Mouse (Mus musculus): ENCODE results near the gene Slc16a14. TPM values are rescaled to one million over a fixed set of nuclear protein-coding genes. Genes with fewer than 3 reads are reported as not detected.

The Slc16a14 gene
- polyA plus RNA-seq, 1 experiment from 2014 or later, result 0.09 TPM

DNA sequence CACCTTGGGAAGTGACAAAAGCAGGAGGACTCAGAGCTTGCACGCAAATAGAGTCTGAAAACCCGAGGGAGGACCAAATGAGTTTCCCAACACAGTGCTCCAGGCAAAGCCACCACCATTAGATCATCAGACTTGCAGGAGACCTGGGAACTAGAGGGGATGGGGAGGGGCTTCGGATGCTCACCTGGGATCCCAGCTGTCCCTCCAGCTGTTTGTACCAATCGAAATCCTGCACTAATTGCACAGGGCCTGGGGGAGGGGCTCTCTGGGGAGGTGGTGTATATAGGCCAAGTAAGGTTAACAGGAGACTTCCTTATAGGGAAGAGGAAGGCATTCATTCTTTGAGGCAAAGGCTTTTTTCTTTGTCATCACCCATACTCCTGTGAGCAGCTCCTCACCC is 66.1 kb downstream of the Slc16a14 start:
- no peaks in the 10 kb centered on the region for H3K9me3 ChIP-seq (replicated peaks; ENCODE audit: control insufficient read depth, low read length)
- no peak overlapping the region for H3K4me2 ChIP-seq
- peaks cover 3% of the 10 kb centered on the region; the same call in 1 of the 2 replicates for H3K4me1 ChIP-seq (ENCODE audit: control insufficient read depth, insufficient read depth, low read length)
- WGBS (ENCODE audit: insufficient replicate concordance), result 63% methylated on average over 4 of the region's 4 CpGs
- no peaks in the 10 kb centered on the region for H3K27me3 ChIP-seq (ENCODE audit: control insufficient read depth, insufficient read depth, low read length)
- ATAC-seq (replicated peaks; ENCODE audit: insufficient number of reproducible peaks, low FRiP score, low TSS enrichment), result no peak
- no peaks in the 10 kb centered on the region for H3K36me3 ChIP-seq (ENCODE audit: control insufficient read depth, insufficient read depth, low read length)
- H3K4me3 ChIP-seq (ENCODE audit: low read depth, low read length), result no peak overlapping the region
- no peak overlapping the region for H3K9ac ChIP-seq (ENCODE audit: low read depth, low read length)
- no peak overlapping the region for H3K27ac ChIP-seq (ENCODE audit: low read depth, low read length)

DNA sequence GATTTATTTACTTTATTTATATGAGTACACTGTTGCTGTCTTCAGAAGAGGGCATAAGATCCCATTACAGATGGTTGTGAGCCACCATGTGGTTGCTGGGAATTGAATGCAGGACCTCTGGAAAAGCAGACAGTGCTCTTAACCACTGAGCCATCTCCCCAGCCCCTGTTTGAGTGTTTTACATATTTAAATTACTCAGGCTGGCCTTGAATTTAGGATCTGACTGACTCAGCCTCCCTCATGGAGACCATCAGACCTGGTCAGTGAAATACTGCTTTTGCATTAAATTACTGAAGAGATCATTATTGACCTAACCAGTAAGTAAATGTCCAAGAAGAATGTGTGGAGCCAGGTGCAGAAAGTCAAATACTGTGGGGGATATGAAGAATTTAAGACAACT is 66.6 kb downstream of the Slc16a14 start:
- no peak for ATAC-seq (replicated peaks; ENCODE audit: insufficient number of reproducible peaks, low FRiP score, low TSS enrichment)
- Histone ChIP-seq H3K27ac (ENCODE audit: low read depth, low read length) (no peak overlapping the region), H3K9ac (ENCODE audit: low read depth, low read length) (no peak overlapping the region)

DNA sequence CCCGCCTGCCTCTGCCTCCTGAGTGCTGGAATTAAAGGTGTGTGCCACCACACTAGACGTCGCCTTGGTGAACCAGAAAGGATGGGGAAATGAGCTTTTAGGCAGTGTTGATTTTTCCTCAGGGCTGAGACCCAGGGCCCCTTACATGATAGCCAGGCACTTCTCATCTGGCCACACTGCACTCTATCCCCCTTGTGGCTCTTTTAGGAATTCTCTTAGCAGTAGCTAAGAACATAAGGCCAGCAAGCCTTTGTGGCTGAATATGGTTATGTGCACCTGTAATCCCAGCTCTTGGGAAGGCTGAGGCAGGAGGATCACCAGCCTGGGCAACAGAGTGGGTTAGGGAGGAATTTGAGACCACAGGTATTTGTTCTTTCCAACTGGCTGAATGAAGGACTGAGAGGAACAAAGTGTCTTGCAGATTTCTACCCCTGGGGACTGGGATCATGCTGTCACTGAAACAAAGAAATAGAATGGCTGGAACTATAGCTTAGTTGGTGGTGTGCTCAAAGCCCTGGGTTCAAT is 68.2 kb downstream of the Slc16a14 start:
- peaks cover 3% of the 10 kb centered on the region; the same call in 1 of the 2 replicates for H3K4me1 ChIP-seq (ENCODE audit: control insufficient read depth, insufficient read depth, low read length)
- no peaks in the 10 kb centered on the region for H3K27me3 ChIP-seq (ENCODE audit: control insufficient read depth, insufficient read depth, low read length)
- no peaks in the 10 kb centered on the region for H3K9me3 ChIP-seq (replicated peaks; ENCODE audit: control insufficient read depth, low read length)
- no peak overlapping the region for H3K9ac ChIP-seq (ENCODE audit: low read depth, low read length)
- no peak overlapping the region for H3K27ac ChIP-seq (ENCODE audit: low read depth, low read length)
- no peak overlapping the region for H3K4me2 ChIP-seq
- no peak overlapping the region for H3K4me3 ChIP-seq (ENCODE audit: low read depth, low read length)
- 87% methylated on average over 3 of the region's 3 CpGs for WGBS (ENCODE audit: insufficient replicate concordance)
- ATAC-seq (replicated peaks; ENCODE audit: insufficient number of reproducible peaks, low FRiP score, low TSS enrichment), result no peak
- no peaks in the 10 kb centered on the region for H3K36me3 ChIP-seq (ENCODE audit: control insufficient read depth, insufficient read depth, low read length)

More for the DNA sequence above, 66.6 kb downstream of the Slc16a14 start:
- no peak overlapping the region for H3K4me2 ChIP-seq
- peaks cover 3% of the 10 kb centered on the region; the same call in 1 of the 2 replicates for H3K4me1 ChIP-seq (ENCODE audit: control insufficient read depth, insufficient read depth, low read length)
- H3K4me3 ChIP-seq (ENCODE audit: low read depth, low read length), result no peak overlapping the region
- H3K36me3 ChIP-seq (ENCODE audit: control insufficient read depth, insufficient read depth, low read length), result no peaks in the 10 kb centered on the region
- H3K9me3 ChIP-seq (replicated peaks; ENCODE audit: control insufficient read depth, low read length), result no peaks in the 10 kb centered on the region
- H3K27me3 ChIP-seq (ENCODE audit: control insufficient read depth, insufficient read depth, low read length), result no peaks in the 10 kb centered on the region

DNA sequence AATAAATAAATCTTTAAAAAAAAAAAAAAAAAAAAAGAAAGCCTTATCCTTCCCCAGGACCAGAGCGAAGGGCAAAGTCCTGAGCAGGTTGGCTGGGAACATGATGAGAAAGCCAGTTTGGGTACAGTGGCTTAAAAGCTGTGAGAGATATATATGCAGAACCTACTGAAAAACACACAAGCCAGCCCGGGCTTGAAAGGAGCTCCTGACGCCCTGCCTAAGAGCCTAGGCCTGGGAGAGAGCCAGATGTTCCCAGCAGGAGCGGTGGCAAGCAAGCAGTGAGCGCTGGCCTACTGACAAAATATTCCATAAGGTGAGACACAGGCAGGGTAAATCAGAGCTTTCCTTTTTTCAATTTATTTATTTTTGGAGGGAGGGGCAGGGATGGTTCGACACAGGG is 68.7 kb downstream of the Slc16a14 start:
- Histone ChIP-seq H3K4me1 (ENCODE audit: control insufficient read depth, insufficient read depth, low read length) (peaks cover 3% of the 10 kb centered on the region; the same call in 1 of the 2 replicates), H3K9ac (ENCODE audit: low read depth, low read length) (no peak overlapping the region), H3K4me3 (ENCODE audit: low read depth, low read length) (no peak overlapping the region), H3K4me2 (no peak overlapping the region), H3K9me3 (replicated peaks; ENCODE audit: control insufficient read depth, low read length) (no peaks in the 10 kb centered on the region), H3K27ac (ENCODE audit: low read depth, low read length) (no peak overlapping the region), H3K27me3 (ENCODE audit: control insufficient read depth, insufficient read depth, low read length) (no peaks in the 10 kb centered on the region), H3K36me3 (ENCODE audit: control insufficient read depth, insufficient read depth, low read length) (no peaks in the 10 kb centered on the region)
- no peak for ATAC-seq (replicated peaks; ENCODE audit: insufficient number of reproducible peaks, low FRiP score, low TSS enrichment)
- 86% methylated on average over 6 of the region's 6 CpGs for WGBS (ENCODE audit: insufficient replicate concordance)

DNA sequence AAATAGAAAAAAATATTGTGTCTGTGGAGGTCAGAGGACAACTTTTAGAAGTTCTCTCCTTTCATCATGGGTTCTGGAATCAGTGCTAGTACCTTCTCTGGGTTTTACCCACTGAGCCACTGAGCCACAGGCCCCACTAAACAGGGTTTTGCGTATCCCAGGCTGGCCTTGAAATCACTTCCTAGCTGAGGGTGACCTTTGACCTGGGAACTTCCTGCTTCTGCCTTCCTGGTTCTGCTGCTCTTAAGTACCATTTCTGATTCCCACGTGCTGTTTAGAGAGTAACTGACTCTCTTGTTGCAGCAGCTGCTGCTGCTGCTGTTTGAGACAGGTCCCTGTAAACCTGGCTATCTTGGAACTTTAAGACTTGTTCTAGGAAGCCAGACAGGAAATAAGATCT is 70.3 kb downstream of the Slc16a14 start:
- 50% methylated on average over 2 of the region's 2 CpGs for WGBS (ENCODE audit: insufficient replicate concordance)
- Histone ChIP-seq H3K4me1 (ENCODE audit: control insufficient read depth, insufficient read depth, low read length) (peaks cover 3% of the 10 kb centered on the region; the same call in 1 of the 2 replicates), H3K4me3 (ENCODE audit: low read depth, low read length) (no peak overlapping the region), H3K9ac (ENCODE audit: low read depth, low read length) (no peak overlapping the region), H3K9me3 (replicated peaks; ENCODE audit: control insufficient read depth, low read length) (no peaks in the 10 kb centered on the region), H3K36me3 (ENCODE audit: control insufficient read depth, insufficient read depth, low read length) (no peaks in the 10 kb centered on the region), H3K27me3 (ENCODE audit: control insufficient read depth, insufficient read depth, low read length) (no peaks in the 10 kb centered on the region), H3K4me2 (no peak overlapping the region), H3K27ac (ENCODE audit: low read depth, low read length) (no peak overlapping the region)
- ATAC-seq (replicated peaks; ENCODE audit: insufficient number of reproducible peaks, low FRiP score, low TSS enrichment), result no peak

DNA sequence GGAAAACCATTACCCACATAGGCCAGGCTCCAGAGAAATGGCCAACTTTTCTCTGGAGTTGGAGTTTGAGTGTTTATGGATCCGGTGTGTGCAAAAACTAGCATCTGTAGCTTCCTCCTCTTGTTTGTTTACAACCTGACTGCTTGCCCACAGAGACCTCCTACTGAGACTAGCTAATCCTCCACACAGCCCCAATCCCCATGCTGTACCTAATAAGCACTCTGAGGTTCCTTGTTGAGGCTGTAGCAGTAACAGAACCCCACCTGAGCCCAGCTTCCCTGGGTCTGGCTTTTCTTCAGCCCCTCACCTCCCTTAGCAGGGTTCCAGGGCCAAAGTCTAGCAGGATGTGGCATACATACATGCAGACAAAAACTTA is 73.7 kb downstream of the Slc16a14 start:
- H3K27ac ChIP-seq (ENCODE audit: low read depth, low read length), result no peak overlapping the region
- 72% methylated on average over 1 of the region's 1 CpGs for WGBS (ENCODE audit: insufficient replicate concordance)
- H3K4me3 ChIP-seq (ENCODE audit: low read depth, low read length), result no peak overlapping the region
- H3K36me3 ChIP-seq (ENCODE audit: control insufficient read depth, insufficient read depth, low read length), result no peaks in the 10 kb centered on the region
- no peaks in the 10 kb centered on the region for H3K9me3 ChIP-seq (replicated peaks; ENCODE audit: control insufficient read depth, low read length)
- ATAC-seq (replicated peaks; ENCODE audit: insufficient number of reproducible peaks, low FRiP score, low TSS enrichment), result no peak
- no peak overlapping the region for H3K4me2 ChIP-seq
- no peaks in the 10 kb centered on the region for H3K4me1 ChIP-seq (ENCODE audit: control insufficient read depth, insufficient read depth, low read length)
- H3K9ac ChIP-seq (ENCODE audit: low read depth, low read length), result no peak overlapping the region
- H3K27me3 ChIP-seq (ENCODE audit: control insufficient read depth, insufficient read depth, low read length), result no peaks in the 10 kb centered on the region

DNA sequence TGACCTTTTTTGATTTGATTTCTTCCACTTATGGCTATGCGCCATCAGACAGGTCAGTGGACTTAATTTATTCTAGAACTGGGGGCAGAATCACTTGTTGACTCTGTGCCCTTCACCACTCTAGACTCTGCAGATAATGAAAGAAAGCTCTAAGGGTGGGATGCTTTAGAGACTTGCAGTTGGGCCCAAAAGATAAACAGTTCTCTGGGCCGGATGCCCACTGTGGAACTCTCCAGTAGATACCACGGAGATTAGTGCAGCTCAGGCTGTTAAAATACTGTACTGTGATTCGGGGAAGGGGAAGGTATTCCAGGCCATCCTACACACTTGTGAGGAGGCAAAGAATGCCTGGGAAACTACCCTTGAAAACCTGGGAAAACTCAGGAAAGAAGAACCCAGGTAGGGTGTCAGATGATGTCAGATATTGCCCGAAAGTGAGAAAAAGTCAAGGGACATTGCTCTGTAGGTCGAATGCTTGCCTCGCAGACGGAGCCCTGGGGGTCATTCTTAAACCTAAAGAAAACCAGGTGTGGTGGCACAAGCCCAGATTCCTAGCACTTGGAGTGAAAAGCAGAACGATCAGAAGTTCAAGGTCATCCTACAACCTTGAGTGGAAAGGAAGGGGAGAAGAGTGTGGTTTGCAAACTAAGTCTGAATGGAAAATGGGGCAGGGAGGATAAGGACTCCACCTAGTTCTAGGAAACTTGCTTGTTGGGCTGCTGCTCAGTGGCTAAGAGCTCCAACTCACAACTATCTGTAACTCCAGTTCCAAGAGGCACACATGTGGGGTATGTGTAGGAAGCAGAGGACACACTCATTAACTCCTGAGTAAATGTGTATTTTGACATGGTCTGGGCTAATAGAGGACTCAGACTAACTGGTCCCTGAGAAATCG is 74.3 kb downstream of the Slc16a14 start:
- 65% methylated on average over 10 of the region's 10 CpGs for WGBS (ENCODE audit: insufficient replicate concordance)

DNA sequence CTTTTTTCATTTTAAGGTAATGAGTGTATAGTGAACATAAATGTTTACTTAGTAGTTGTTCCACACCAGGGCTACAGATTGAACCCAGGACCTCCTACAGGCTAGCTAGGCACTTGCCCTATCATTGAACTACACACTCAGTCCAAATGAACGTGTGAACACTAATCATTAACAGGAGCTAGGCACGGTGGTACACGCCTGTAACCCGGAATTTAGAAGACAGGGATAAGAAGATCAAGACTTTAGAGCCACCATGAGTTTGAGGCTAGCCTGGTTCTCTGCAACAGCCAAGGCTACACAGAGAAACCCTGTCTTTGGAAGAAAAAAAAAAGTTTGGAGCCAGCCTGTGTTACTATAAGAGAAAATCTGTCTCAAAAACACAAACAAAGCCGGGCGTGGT is 75.3 kb downstream of the Slc16a14 start:
- no peak overlapping the region for H3K27ac ChIP-seq (ENCODE audit: low read depth, low read length)
- no peak overlapping the region for H3K9ac ChIP-seq (ENCODE audit: low read depth, low read length)
- H3K9me3 ChIP-seq (replicated peaks; ENCODE audit: control insufficient read depth, low read length), result no peaks in the 10 kb centered on the region
- H3K4me3 ChIP-seq (ENCODE audit: low read depth, low read length), result no peak overlapping the region
- H3K27me3 ChIP-seq (ENCODE audit: control insufficient read depth, insufficient read depth, low read length), result no peaks in the 10 kb centered on the region
- no peak for ATAC-seq (replicated peaks; ENCODE audit: insufficient number of reproducible peaks, low FRiP score, low TSS enrichment)
- no peaks in the 10 kb centered on the region for H3K4me1 ChIP-seq (ENCODE audit: control insufficient read depth, insufficient read depth, low read length)
- WGBS (ENCODE audit: insufficient replicate concordance), result 87% methylated on average over 6 of the region's 6 CpGs
- no peaks in the 10 kb centered on the region for H3K36me3 ChIP-seq (ENCODE audit: control insufficient read depth, insufficient read depth, low read length)
- no peak overlapping the region for H3K4me2 ChIP-seq

More for the DNA sequence above, 74.3 kb downstream of the Slc16a14 start:
- H3K9ac ChIP-seq (ENCODE audit: low read depth, low read length), result no peak overlapping the region
- H3K4me1 ChIP-seq (ENCODE audit: control insufficient read depth, insufficient read depth, low read length), result no peaks in the 10 kb centered on the region
- H3K4me3 ChIP-seq (ENCODE audit: low read depth, low read length), result no peak overlapping the region
- no peaks in the 10 kb centered on the region for H3K36me3 ChIP-seq (ENCODE audit: control insufficient read depth, insufficient read depth, low read length)
- H3K27me3 ChIP-seq (ENCODE audit: control insufficient read depth, insufficient read depth, low read length), result no peaks in the 10 kb centered on the region
- H3K27ac ChIP-seq (ENCODE audit: low read depth, low read length), result no peak overlapping the region
- no peak overlapping the region for H3K4me2 ChIP-seq
- H3K9me3 ChIP-seq (replicated peaks; ENCODE audit: control insufficient read depth, low read length), result no peaks in the 10 kb centered on the region
- no peak for ATAC-seq (replicated peaks; ENCODE audit: insufficient number of reproducible peaks, low FRiP score, low TSS enrichment)

All from heart, embryonic 11.5 days (tissue).